23 mouse cellular contexts compared by ENCODE assay signal in the genomic region with DNA sequence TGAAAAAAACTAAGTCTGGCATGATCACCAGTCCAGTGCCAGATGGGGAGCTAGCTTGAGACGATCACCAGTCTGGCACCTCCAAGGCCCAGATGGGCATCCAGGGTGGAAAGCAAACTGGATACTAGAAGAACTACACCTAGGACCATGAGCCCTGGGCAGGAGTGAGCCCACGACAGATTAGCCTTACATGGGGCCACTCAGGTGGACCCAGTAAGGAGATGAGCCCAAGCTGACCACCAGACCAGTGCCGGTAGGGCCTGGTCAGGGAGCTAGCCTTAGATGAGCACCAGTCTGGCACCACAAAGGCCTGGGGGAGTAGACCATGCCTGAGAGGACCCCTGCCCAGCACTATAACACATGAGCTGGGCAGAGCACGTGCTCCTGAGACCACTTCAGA. TPM values are rescaled to one million over a fixed set of nuclear protein-coding genes. Genes with fewer than 3 reads are reported as not detected.
DNase-seq lines count a peak whose midpoint lies in the region; ATAC-seq and TF ChIP-seq lines count a peak whose summit lies in the region.
"Had no signal": no experiment of that assay in that cellular context is flagged by ENCODE, and none has a peak within 500 bp of the region (broad histone marks: within the 10 kb centered on the region; RNA-seq: fewer than 3 reads in every experiment).

No protein-coding gene starts in this region.

- no peak for TF ChIP-seq POLR2A in brain, embryonic 14.5 days (IDR thresholded peaks at IDR 0.05; ENCODE audit: borderline replicate concordance, extremely low read depth, insufficient read depth, insufficient read length, poor library complexity, severe bottlenecking)

- H3K27me3 ChIP-seq in forebrain, embryonic 14.5 days (replicated peaks; ENCODE audit: control insufficient read depth, insufficient read depth, low read length), result no peaks in the 10 kb centered on the region
- H3K27me3 ChIP-seq in forebrain, embryonic 10.5 days (ENCODE audit: poor library complexity, severe bottlenecking), result no peaks in the 10 kb centered on the region
- no peaks in the 10 kb centered on the region for H3K27me3 ChIP-seq in hindbrain, postnatal 0 days (ENCODE audit: insufficient read depth, low read length)
- no peaks in the 10 kb centered on the region for H3K27me3 ChIP-seq in hindbrain, embryonic 10.5 days (ENCODE audit: insufficient read depth, poor library complexity, severe bottlenecking)
- no peaks in the 10 kb centered on the region for H3K27me3 ChIP-seq in midbrain, embryonic 11.5 days (ENCODE audit: control insufficient read depth, insufficient read depth, low read length)
- no peaks in the 10 kb centered on the region for H3K27me3 ChIP-seq in midbrain, postnatal 0 days (ENCODE audit: insufficient read depth, low read length)
- H3K27me3 ChIP-seq: heart, embryonic 15.5 days; intestine, embryonic 15.5 days had no signal

- no peak for TF ChIP-seq CTCF in hindbrain, postnatal 0 days (IDR thresholded peaks at IDR 0.05; ENCODE audit: low read depth)
- TF ChIP-seq CTCF in midbrain, postnatal 0 days (IDR thresholded peaks at IDR 0.05), result no peak
- TF ChIP-seq CTCF in brain, embryonic 14.5 days (IDR thresholded peaks at IDR 0.05; ENCODE audit: borderline replicate concordance, extremely low read depth, insufficient read depth, insufficient read length), result no peak

- no peaks in the 10 kb centered on the region for H3K4me1 ChIP-seq in forebrain, embryonic 14.5 days (ENCODE audit: control insufficient read depth, insufficient read depth, low read length)
- no peaks in the 10 kb centered on the region for H3K4me1 ChIP-seq in forebrain, embryonic 10.5 days
- H3K4me1 ChIP-seq in hindbrain, postnatal 0 days (ENCODE audit: insufficient read depth, low read length), result no peaks in the 10 kb centered on the region
- H3K4me1 ChIP-seq in hindbrain, embryonic 10.5 days (replicated peaks), result no peaks in the 10 kb centered on the region
- H3K4me1 ChIP-seq in midbrain, embryonic 11.5 days (ENCODE audit: control insufficient read depth, insufficient read depth, low read length), result no peaks in the 10 kb centered on the region
- H3K4me1 ChIP-seq in midbrain, postnatal 0 days (ENCODE audit: insufficient read depth, low read length), result no peaks in the 10 kb centered on the region
- H3K4me1 ChIP-seq: heart, embryonic 15.5 days; intestine, embryonic 15.5 days; limb, embryonic 10.5 days had no signal

- DNase-seq in forebrain, embryonic 14.5 days (ENCODE audit: low spot score), result no peak
- no peak for DNase-seq in forebrain, embryonic 10.5 days (ENCODE audit: extremely low spot score, low spot score)
- DNase-seq in hindbrain, postnatal 0 days (ENCODE audit: low spot score), result no peak
- DNase-seq in hindbrain, embryonic 10.5 days (ENCODE audit: low spot score), result no peak
- no peak for DNase-seq in midbrain, embryonic 11.5 days (ENCODE audit: low spot score, missing footprints)
- DNase-seq in midbrain, postnatal 0 days (ENCODE audit: low spot score), result no peak
- DNase-seq in brain, embryonic 14.5 days (ENCODE audit: low read depth), result peak; percentile 15
- no peak for DNase-seq in embryo, embryonic 10.5 days (ENCODE audit: low spot score)
- DNase-seq: adrenal gland, postnatal 25 days; cerebellum, adult 9-10 months; heart, postnatal 36 days; kidney, postnatal 10 days; liver; thymus, adult 2 months; thymus, postnatal 4 days had no signal

- no peaks in the 10 kb centered on the region for H3K9me3 ChIP-seq in forebrain, embryonic 14.5 days (replicated peaks; ENCODE audit: control insufficient read depth, low read length)
- no peaks in the 10 kb centered on the region for H3K9me3 ChIP-seq in forebrain, embryonic 10.5 days
- H3K9me3 ChIP-seq in hindbrain, postnatal 0 days (ENCODE audit: low read length), result no peaks in the 10 kb centered on the region
- H3K9me3 ChIP-seq in hindbrain, embryonic 10.5 days, result no peaks in the 10 kb centered on the region
- no peaks in the 10 kb centered on the region for H3K9me3 ChIP-seq in midbrain, embryonic 11.5 days (ENCODE audit: control insufficient read depth, low read length)
- H3K9me3 ChIP-seq in midbrain, postnatal 0 days (ENCODE audit: low read length), result no peaks in the 10 kb centered on the region
- H3K9me3 ChIP-seq: heart, embryonic 15.5 days; intestine, embryonic 15.5 days; limb, embryonic 10.5 days had no signal

- WGBS in forebrain, embryonic 14.5 days, result 92% methylated on average over 4 of the region's 4 CpGs
- 94% methylated on average over 4 of the region's 4 CpGs for WGBS in forebrain, embryonic 10.5 days
- WGBS in hindbrain, postnatal 0 days, result 84% methylated on average over 4 of the region's 4 CpGs
- WGBS in hindbrain, embryonic 10.5 days, result 94% methylated on average over 4 of the region's 4 CpGs
- WGBS in midbrain, embryonic 11.5 days, result 98% methylated on average over 4 of the region's 4 CpGs
- WGBS in midbrain, postnatal 0 days, result 97% methylated on average over 4 of the region's 4 CpGs

- H3K9ac ChIP-seq in forebrain, embryonic 14.5 days (ENCODE audit: low read length), result no peak overlapping the region
- no peak overlapping the region for H3K9ac ChIP-seq in hindbrain, postnatal 0 days (replicated peaks; ENCODE audit: low read length)
- no peak overlapping the region for H3K9ac ChIP-seq in midbrain, embryonic 11.5 days (ENCODE audit: low read length)
- no peak overlapping the region for H3K9ac ChIP-seq in midbrain, postnatal 0 days (replicated peaks; ENCODE audit: low read length, poor library complexity, severe bottlenecking)
- H3K9ac ChIP-seq: heart, embryonic 15.5 days; intestine, embryonic 15.5 days had no signal

- H3K4me2 ChIP-seq in forebrain, embryonic 14.5 days (ENCODE audit: low read length), result no peak overlapping the region
- H3K4me2 ChIP-seq in hindbrain, postnatal 0 days (ENCODE audit: low read depth, low read length), result no peak overlapping the region
- no peak overlapping the region for H3K4me2 ChIP-seq in midbrain, embryonic 11.5 days
- no peak overlapping the region for H3K4me2 ChIP-seq in midbrain, postnatal 0 days (ENCODE audit: low read depth, low read length, poor library complexity, severe bottlenecking)
- H3K4me2 ChIP-seq: heart, embryonic 15.5 days; intestine, embryonic 15.5 days had no signal

- ATAC-seq in forebrain, embryonic 14.5 days, result peak; percentile 56; the same call in 1 of the 2 replicates
- 0 out of 2 replicates have a peak, but pooled peaks have one; percentile 27 for ATAC-seq in hindbrain, postnatal 0 days
- 0 out of 2 replicates have a peak, but pooled peaks have one; percentile 35 for ATAC-seq in midbrain, embryonic 11.5 days (ENCODE audit: low FRiP score)
- no peak; the same call in 1 of the 2 replicates for ATAC-seq in midbrain, postnatal 0 days (ENCODE audit: low FRiP score)
- ATAC-seq: CD4-positive, CD25-positive, alpha-beta regulatory T cell, adult 4 months; intestine, embryonic 15.5 days; lung, postnatal 0 days had no signal

- H3K4me3 ChIP-seq in forebrain, embryonic 14.5 days (ENCODE audit: low read depth, low read length), result no peak overlapping the region
- H3K4me3 ChIP-seq in forebrain, embryonic 10.5 days, result no peak overlapping the region
- H3K4me3 ChIP-seq in hindbrain, postnatal 0 days (ENCODE audit: low read length), result no peak overlapping the region
- no peak overlapping the region for H3K4me3 ChIP-seq in hindbrain, embryonic 10.5 days
- H3K4me3 ChIP-seq in midbrain, embryonic 11.5 days (ENCODE audit: low read depth, low read length), result no peak overlapping the region
- H3K4me3 ChIP-seq in midbrain, postnatal 0 days (ENCODE audit: low read depth, low read length), result no peak overlapping the region
- H3K4me3 ChIP-seq: erythroblast, embryonic 14.5 days; heart, embryonic 15.5 days; intestine, embryonic 15.5 days; layer of hippocampus, adult 2 months; limb, embryonic 10.5 days had no signal

- peaks cover 34% of the 10 kb centered on the region for H3K36me3 ChIP-seq in forebrain, embryonic 14.5 days (ENCODE audit: control insufficient read depth, insufficient read depth, low read length)
- H3K36me3 ChIP-seq in forebrain, embryonic 10.5 days (replicated peaks), result peaks cover 86% of the 10 kb centered on the region
- no peaks in the 10 kb centered on the region for H3K36me3 ChIP-seq in hindbrain, postnatal 0 days (ENCODE audit: insufficient read depth, low read length)
- peaks cover 83% of the 10 kb centered on the region for H3K36me3 ChIP-seq in hindbrain, embryonic 10.5 days
- H3K36me3 ChIP-seq in midbrain, embryonic 11.5 days (ENCODE audit: control insufficient read depth, insufficient read depth, low read length), result peaks cover 2% of the 10 kb centered on the region
- no peaks in the 10 kb centered on the region for H3K36me3 ChIP-seq in midbrain, postnatal 0 days (ENCODE audit: insufficient read depth, low read length)

- no peak overlapping the region for H3K27ac ChIP-seq in forebrain, embryonic 14.5 days (ENCODE audit: low read depth, low read length)
- H3K27ac ChIP-seq in forebrain, embryonic 10.5 days, result no peak overlapping the region
- no peak overlapping the region for H3K27ac ChIP-seq in hindbrain, postnatal 0 days
- no peak overlapping the region for H3K27ac ChIP-seq in hindbrain, embryonic 10.5 days
- H3K27ac ChIP-seq in midbrain, embryonic 11.5 days (ENCODE audit: low read depth, low read length), result no peak overlapping the region
- H3K27ac ChIP-seq in midbrain, postnatal 0 days (ENCODE audit: low read depth, low read length), result no peak overlapping the region
- H3K27ac ChIP-seq: heart, embryonic 15.5 days; intestine, embryonic 15.5 days; layer of hippocampus, adult 2 months; limb, embryonic 10.5 days; macrophage had no signal

RNA-seq across cellular contexts. Expression of a gene that starts 44.6 kb away (rescaled TPM):
- polyA plus RNA-seq in forebrain, embryonic 14.5 days (2014; fragmentation: Nextera tagmentation; extraction: Ambion mirVana), result 39.9 and 40.3 TPM in 2 replicates
- 110 and 121 TPM in 2 replicates for polyA plus RNA-seq in forebrain, embryonic 10.5 days (2016; fragmentation: Nextera tagmentation; extraction: Ambion mirVana)
- total RNA-seq in hindbrain, postnatal 0 days (2014; rRNA removed), result 10.0 and 10.6 TPM in 2 replicates
- polyA plus RNA-seq in hindbrain, postnatal 0 days (2015; fragmentation: Nextera tagmentation; extraction: Ambion mirVana), result 6.3 and 7.8 TPM in 2 replicates
- 65.4 and 91.8 TPM in 2 replicates for polyA plus RNA-seq in hindbrain, embryonic 10.5 days (2016; fragmentation: Nextera tagmentation; extraction: Ambion mirVana)
- polyA plus RNA-seq in midbrain, embryonic 11.5 days (2014; fragmentation: Nextera tagmentation; extraction: Ambion mirVana), result 113 and 121 TPM in 2 replicates
- 2.8 and 3.9 TPM in 2 replicates for total RNA-seq in midbrain, postnatal 0 days (2014; rRNA removed)
- polyA plus RNA-seq in midbrain, postnatal 0 days (2015; fragmentation: Nextera tagmentation; extraction: Ambion mirVana), result 2.2 and 2.5 TPM in 2 replicates
- polyA plus RNA-seq in brain, embryonic 14.5 days (2012; rRNA removed), result 11.6 and 17.9 TPM in 2 replicates
